Mouse (Mus musculus) thymus, adult 2 months (tissue): ENCODE results near the gene Psors1c2. TPM values are rescaled to one million over a fixed set of nuclear protein-coding genes. Genes with fewer than 3 reads are reported as not detected.
A peak's percentile ranks its signal among the peaks of the same experiment; 100 is the strongest.

Experiments used
- DNase-seq: peaks from one replicate; pipeline ENCODE4 v3.0.0; 2021
- H3K27ac ChIP-seq: fragments of 200-500 bp; 2 replicates; pipeline ENCODE4 v1.5.1; 2012; ENCODE audit warnings: low read length, control low read depth; ENCODE audit not compliant: control insufficient read depth, insufficient read depth
- H3K27me3 ChIP-seq: fragments of 200-500 bp; 2 replicates; pipeline ENCODE4 v1.6.1; 2012; ENCODE audit warnings: mild to moderate bottlenecking, low read length, moderate library complexity, mixed read lengths; ENCODE audit not compliant: control insufficient read depth, insufficient read depth
- H3K36me3 ChIP-seq: fragments of 200-500 bp; 2 replicates; pipeline ENCODE4 v1.6.1; 2012; ENCODE audit warnings: mild to moderate bottlenecking, low read length, moderate library complexity; ENCODE audit not compliant: control insufficient read depth, insufficient read depth
- H3K4me1 ChIP-seq: fragments of 200-500 bp; replicated peaks from 2 replicates; pipeline ENCODE4 v1.6.1; 2012; ENCODE audit warnings: low read length; ENCODE audit not compliant: control insufficient read depth, insufficient read depth
- H3K4me3 ChIP-seq: fragments of 200-500 bp; 2 replicates; pipeline ENCODE4 v1.5.1; 2012; ENCODE audit warnings: mild to moderate bottlenecking, low read length, control low read depth, moderate library complexity; ENCODE audit not compliant: control insufficient read depth, insufficient read depth
- CTCF ChIP-seq: fragments of 200-500 bp; IDR thresholded peaks from 2 replicates; pipeline ENCODE4 v1.5.1; 2012; ENCODE audit warnings: mild to moderate bottlenecking, control low read depth, low read length, moderate library complexity, borderline replicate concordance; ENCODE audit not compliant: control insufficient read depth, poor library complexity, insufficient read depth; ENCODE audit errors: extremely low read depth
- POLR2A ChIP-seq: fragments of 200-500 bp; IDR thresholded peaks from 2 replicates; pipeline ENCODE4 v1.6.1; 2012; ENCODE audit warnings: mild to moderate bottlenecking, low read length, control low read depth, moderate library complexity; ENCODE audit not compliant: control insufficient read depth, poor library complexity, insufficient read depth; ENCODE audit errors: extremely low read depth
- WGBS: fragments of 180-500 bp; shearing (Covaris S2); methylation state at CpG from one replicate; pipeline ENCODE4 v1.1.7; 2018; 5-methylcytosine and 5-hydroxymethylcytosine counted together
- polyA plus RNA-seq: library from polyadenylated mRNA; depleted of rRNA; stranded (reverse); fragments of >200 nt; gene quantifications from 2 replicates; pipeline ENCODE4 v1.2.3, GENCODE M21; 2012; rRNA removed

Psors1c2 gene
- polyA plus RNA-seq = 10.2 and 11.2 TPM in 2 replicates

DNA sequence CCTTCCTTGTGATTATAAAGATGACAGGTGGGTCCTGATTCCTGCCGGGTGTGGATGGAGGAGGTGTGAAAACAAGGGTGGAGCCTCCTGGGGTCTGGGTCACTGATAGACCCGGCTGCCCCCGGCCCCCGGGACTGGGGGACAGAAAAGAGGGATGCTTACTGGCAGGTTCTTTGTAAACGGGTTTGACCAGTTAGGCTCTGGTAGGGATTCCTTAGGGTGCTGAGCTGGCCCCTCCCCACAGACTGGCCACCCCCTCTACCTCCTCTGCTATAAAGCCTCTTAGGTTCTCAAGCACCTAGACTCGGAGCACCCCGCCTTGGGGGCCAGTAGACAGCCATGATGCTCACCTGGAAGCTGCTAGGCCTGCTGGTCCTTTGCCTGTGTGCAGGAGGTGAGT lies at the start of gene Psors1c2:
Gene Psors1c2, plus strand, starts transcription at position 301 of the 400 bp plus-strand sequence.
- TF ChIP-seq POLR2A = no peak
- Histone ChIP-seq H3K4me3 (no peak within 1 kb of the TSS), H3K36me3 (no peaks in the 10 kb centered on the region), H3K27me3 (no peaks in the 10 kb centered on the region), H3K4me1 (no peaks in the 10 kb centered on the region), H3K27ac (no peak within 1 kb of the TSS)
- DNase-seq = no peak
- WGBS = 41% methylated on average over 7 of the region's 7 CpGs

DNA sequence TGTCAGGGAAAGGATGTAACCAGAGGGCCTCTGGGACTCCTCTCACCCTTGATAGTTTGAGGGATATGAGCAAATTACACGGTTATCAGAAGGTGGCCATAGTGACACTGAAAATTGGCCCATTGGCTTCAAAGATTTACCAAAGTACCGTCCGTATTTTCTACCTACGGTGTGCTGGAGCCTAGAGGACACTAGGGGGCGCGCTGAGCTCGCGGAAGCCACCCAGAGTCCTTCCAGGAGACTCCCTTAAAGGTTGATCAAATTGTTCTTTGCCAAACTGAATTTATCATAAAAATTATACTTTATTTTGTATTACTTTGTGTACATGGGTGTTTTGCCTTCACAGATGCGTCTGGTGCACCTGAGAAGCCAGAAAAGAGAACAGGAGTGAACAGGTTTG lies 48.9 kb upstream of the Psors1c2 start:
- Histone ChIP-seq H3K27ac (no peak overlapping the region), H3K4me1 (no peaks in the 10 kb centered on the region), H3K4me3 (no peak overlapping the region), H3K27me3 (no peaks in the 10 kb centered on the region), H3K36me3 (no peaks in the 10 kb centered on the region)
- 1% methylated on average over 9 of the region's 9 CpGs for WGBS
- TF ChIP-seq CTCF (peak; percentile 84; the same call in 1 of the 2 replicates), POLR2A (no peak)
- DNase-seq = peak; percentile 57

DNA sequence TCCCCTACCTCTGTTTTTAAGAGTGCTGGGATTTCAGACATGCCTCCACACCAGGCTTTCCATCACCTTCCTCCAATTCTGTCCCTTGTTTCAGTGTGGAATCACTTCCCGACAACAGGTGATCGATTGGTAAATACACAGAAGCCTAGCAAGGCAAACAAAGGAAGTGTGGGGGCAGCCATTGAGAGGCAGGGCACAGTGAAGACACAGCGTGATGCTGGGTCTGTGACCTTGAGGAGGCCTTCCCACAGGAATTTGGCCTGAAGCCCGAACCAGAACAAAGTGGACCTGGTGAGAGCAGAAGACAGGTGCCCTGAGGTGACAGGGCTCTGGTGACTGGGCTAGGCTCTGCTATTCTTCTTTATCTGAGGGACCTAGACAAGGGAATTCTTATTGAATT lies 47.3 kb upstream of the Psors1c2 start:
- Histone ChIP-seq H3K4me1 (no peaks in the 10 kb centered on the region), H3K4me3 (no peak overlapping the region), H3K27me3 (no peaks in the 10 kb centered on the region; the same call in 1 of the 2 replicates), H3K36me3 (no peaks in the 10 kb centered on the region), H3K27ac (no peak overlapping the region)
- TF ChIP-seq POLR2A = no peak
- TF ChIP-seq CTCF = no peak
- WGBS = 47% methylated on average over 4 of the region's 4 CpGs
- DNase-seq = no peak

DNA sequence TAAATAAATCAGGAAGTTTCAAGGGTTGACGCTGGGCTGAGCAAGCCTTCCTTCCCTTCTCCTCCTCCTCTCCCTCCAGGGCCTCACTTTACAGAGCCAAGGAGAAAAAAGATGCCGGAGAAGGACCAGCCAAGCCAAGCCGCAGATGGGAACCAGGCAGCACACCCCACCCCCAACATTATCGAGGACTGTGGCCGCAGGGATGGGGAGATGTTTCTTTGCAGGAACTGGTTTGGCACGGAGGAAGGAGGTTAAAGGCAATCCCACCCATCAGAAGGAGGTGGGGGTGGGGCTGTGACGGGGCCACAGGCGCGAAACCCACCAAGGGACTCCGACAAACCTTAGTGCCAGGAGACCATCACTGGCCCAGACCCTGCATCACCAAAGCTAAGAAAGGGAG lies 46.3 kb upstream of the Psors1c2 start:
- DNase-seq = no peak
- no peaks in the 10 kb centered on the region; the same call in 1 of the 2 replicates for H3K27me3 ChIP-seq
- no peaks in the 10 kb centered on the region for H3K36me3 ChIP-seq
- H3K27ac ChIP-seq = no peak overlapping the region
- no peak for TF ChIP-seq CTCF
- no peak for TF ChIP-seq POLR2A
- H3K4me3 ChIP-seq = no peak overlapping the region
- 51% methylated on average over 10 of the region's 10 CpGs for WGBS
- H3K4me1 ChIP-seq = no peaks in the 10 kb centered on the region

DNA sequence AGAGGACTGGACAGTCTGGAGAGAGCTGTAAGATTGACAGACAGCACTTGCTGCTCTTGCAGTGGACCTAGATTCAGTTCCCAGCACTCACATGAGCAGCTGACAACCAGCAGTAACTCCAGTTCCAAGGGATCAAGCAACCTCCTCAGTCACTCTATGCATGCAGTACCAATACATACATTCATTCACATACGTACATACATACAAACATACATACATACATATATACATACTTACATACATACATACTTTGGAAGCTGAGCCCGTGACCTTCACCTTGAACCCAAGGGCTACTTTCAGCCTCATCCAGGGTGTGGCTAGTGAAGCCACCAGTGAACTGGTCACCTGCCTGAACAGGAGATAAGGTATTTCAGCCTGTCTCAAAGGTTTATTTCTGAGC lies 45.0 kb upstream of the Psors1c2 start:
- Histone ChIP-seq H3K4me1 (no peaks in the 10 kb centered on the region), H3K27ac (no peak overlapping the region), H3K36me3 (no peaks in the 10 kb centered on the region), H3K27me3 (no peaks in the 10 kb centered on the region; the same call in 1 of the 2 replicates), H3K4me3 (no peak overlapping the region)
- 95% methylated on average over 2 of the region's 2 CpGs for WGBS
- TF ChIP-seq CTCF (no peak), POLR2A (no peak)
- DNase-seq = no peak

DNA sequence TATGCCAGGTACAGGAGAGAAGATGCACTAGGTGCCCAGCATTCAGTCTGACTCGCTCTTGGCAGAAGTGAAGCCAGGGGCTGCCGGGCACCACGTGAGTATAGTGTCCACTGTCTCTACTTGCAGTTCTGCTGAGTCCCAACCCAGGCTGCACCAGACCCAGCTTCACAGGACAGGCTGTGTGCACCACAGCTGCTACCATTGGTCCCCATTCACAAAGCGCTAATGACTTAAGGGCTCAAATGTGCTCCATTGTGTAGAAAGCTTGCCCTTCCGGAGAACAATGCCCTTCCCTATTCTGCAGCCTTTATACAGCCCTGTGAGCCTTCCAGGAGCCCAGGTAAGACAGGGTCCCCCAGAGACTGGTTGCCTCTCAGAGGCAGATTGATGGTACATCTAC lies 42.7 kb upstream of the Psors1c2 start:
- H3K36me3 ChIP-seq = no peaks in the 10 kb centered on the region
- no peak for DNase-seq
- no peak overlapping the region for H3K27ac ChIP-seq
- no peaks in the 10 kb centered on the region; the same call in 1 of the 2 replicates for H3K27me3 ChIP-seq
- H3K4me3 ChIP-seq = no peak overlapping the region
- no peaks in the 10 kb centered on the region for H3K4me1 ChIP-seq
- TF ChIP-seq POLR2A (no peak), CTCF (no peak)
- 68% methylated on average over 5 of the region's 5 CpGs for WGBS

DNA sequence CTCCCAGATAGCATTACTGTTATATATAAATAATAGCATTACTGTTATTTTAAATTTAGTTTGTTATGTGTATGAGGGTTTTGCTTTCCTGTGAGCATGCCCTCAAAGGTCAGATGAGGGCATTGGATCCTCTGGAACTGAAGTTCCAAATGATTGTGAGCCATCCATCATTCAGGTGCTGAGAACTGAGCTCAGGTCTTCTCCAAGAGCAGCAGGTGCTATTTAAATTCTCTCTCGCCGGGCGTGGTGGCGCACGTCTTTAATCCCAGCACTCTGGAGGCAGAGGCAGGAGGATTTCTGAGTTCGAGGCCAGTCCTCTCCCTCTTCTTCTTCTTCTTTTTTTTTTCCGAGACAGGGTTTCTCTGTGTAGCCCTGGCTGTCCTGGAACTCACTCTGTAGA lies 35.9 kb upstream of the Psors1c2 start:
- no peak overlapping the region for H3K4me3 ChIP-seq

More for the DNA sequence above, 35.9 kb upstream of the Psors1c2 start:
- no peak overlapping the region for H3K27ac ChIP-seq
- H3K27me3 ChIP-seq = no peaks in the 10 kb centered on the region; the same call in 1 of the 2 replicates
- no peak for TF ChIP-seq POLR2A
- TF ChIP-seq CTCF = no peak
- WGBS = 94% methylated on average over 7 of the region's 7 CpGs
- H3K4me1 ChIP-seq = no peaks in the 10 kb centered on the region
- H3K36me3 ChIP-seq = no peaks in the 10 kb centered on the region
- no peak for DNase-seq
